Mouse (Mus musculus): ENCODE data around the gene Gm13696.

- TF ChIP-seq CTCF (IDR thresholded peaks at IDR 0.05; ENCODE audit: insufficient read depth, low read length) (no peak), POLR2A (IDR thresholded peaks at IDR 0.05; ENCODE audit: borderline replicate concordance, extremely low read depth, low read depth, low read length) (no peak)
These were observed 41.6 kb downstream of the Gm13696 start for GRCm38 (mm10) chr2:84014572-84014971.

Data from lung, adult 2 months (tissue).